Mouse (Mus musculus): Measurements from ENCODE around the gene Dgcr2. TPM values are rescaled to one million over a fixed set of nuclear protein-coding genes. Genes with fewer than 3 reads are reported as not detected.
A peak's percentile ranks its signal among the peaks of the same experiment; 100 is the strongest.

Dgcr2 gene
- polyA plus RNA-seq, 1 experiment from 2014 or later = 83.3 TPM

DNA sequence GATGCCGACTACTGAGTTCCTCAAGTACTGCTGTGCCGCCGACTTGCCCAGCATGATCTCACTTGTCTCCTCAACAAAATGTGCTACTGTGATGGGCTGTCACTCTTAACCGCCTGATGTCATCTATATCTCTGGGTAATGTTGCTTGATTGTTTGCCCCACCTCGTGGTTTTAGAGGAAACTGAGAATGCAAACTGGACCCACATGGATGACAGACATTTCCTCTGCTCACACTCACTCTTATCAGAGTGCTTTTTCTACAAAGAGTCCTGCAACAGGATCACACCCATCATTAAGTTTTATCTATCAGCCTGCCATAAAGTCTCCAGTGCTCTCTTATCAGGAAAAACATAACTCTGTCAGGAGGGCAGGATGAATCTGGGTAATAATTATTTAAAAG is 27.1 kb downstream of the Dgcr2 start:
- H3K4me2 ChIP-seq = no peak overlapping the region
- WGBS = 90% methylated on average over 5 of the region's 5 CpGs
- no peaks in the 10 kb centered on the region for H3K27me3 ChIP-seq (ENCODE audit: control insufficient read depth, insufficient read depth, low read length)
- H3K36me3 ChIP-seq (ENCODE audit: control insufficient read depth, insufficient read depth, low read length) = peaks cover 10% of the 10 kb centered on the region; the same call in 1 of the 2 replicates
- peak; percentile 44 for DNase-seq (ENCODE audit: low spot score, missing footprints)
- no peak overlapping the region for H3K9ac ChIP-seq (ENCODE audit: low read length)
- ATAC-seq (ENCODE audit: low FRiP score) = no peak
- H3K9me3 ChIP-seq (ENCODE audit: control insufficient read depth, low read length) = no peaks in the 10 kb centered on the region
- H3K4me3 ChIP-seq (ENCODE audit: low read depth, low read length) = no peak overlapping the region
- H3K27ac ChIP-seq (ENCODE audit: low read depth, low read length) = no peak overlapping the region
- H3K4me1 ChIP-seq (ENCODE audit: control insufficient read depth, insufficient read depth, low read length) = no peaks in the 10 kb centered on the region

DNA sequence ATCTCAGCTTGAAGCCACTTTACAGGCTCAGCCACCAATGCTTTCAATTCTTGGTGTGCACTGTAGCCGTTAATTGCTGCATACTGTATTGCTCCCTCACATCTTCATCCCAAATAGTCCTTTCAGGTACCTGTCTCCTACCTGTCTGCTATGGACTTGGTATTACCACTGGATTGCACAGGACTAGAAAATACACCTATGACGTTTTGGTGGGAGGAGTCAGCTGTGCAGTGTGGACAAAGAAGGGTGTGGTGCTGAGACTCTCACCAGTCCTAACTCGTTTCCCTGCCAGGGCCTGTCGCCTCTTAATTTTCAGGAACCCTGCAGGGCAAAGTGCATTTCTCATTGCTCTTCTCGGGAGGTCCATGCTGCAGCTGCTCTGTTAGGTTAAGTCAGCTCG is 32.6 kb downstream of the Dgcr2 start:
- Histone ChIP-seq H3K9ac (ENCODE audit: low read length) (no peak overlapping the region), H3K27me3 (ENCODE audit: control insufficient read depth, insufficient read depth, low read length) (no peaks in the 10 kb centered on the region), H3K27ac (ENCODE audit: low read depth, low read length) (no peak overlapping the region), H3K4me2 (no peak overlapping the region), H3K9me3 (ENCODE audit: control insufficient read depth, low read length) (no peaks in the 10 kb centered on the region), H3K4me1 (ENCODE audit: control insufficient read depth, insufficient read depth, low read length) (peaks cover 4% of the 10 kb centered on the region; the same call in 1 of the 2 replicates), H3K4me3 (ENCODE audit: low read depth, low read length) (no peak overlapping the region), H3K36me3 (ENCODE audit: control insufficient read depth, insufficient read depth, low read length) (peaks cover 4% of the 10 kb centered on the region; the same call in 1 of the 2 replicates)
- DNase-seq (ENCODE audit: low spot score, missing footprints) (no peak), ATAC-seq (ENCODE audit: low FRiP score) (no peak)
- WGBS = 82% methylated on average over 6 of the region's 6 CpGs

DNA sequence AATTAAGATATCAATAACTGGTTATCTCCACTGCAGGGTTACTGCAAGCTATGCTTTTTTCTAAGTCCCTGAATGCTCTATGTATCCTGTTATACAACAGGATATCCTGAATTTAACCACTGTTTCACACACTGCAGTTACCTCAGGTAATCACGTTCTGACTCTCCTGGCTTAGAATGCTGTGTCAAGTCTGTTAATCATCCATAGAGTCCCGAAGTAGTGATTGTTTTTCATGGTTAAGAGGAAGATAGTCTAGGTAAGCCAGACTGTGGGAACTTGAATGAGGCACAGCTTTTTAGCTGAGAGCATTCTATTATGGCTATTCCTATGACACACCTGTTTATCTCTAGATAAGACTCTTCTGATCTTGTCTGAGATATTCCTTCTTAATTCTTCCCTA is 33.1 kb downstream of the Dgcr2 start:
- peaks cover 3% of the 10 kb centered on the region; the same call in 1 of the 2 replicates for H3K36me3 ChIP-seq (ENCODE audit: control insufficient read depth, insufficient read depth, low read length)
- no peaks in the 10 kb centered on the region for H3K9me3 ChIP-seq (ENCODE audit: control insufficient read depth, low read length)
- no peak overlapping the region for H3K4me3 ChIP-seq (ENCODE audit: low read depth, low read length)
- H3K4me1 ChIP-seq (ENCODE audit: control insufficient read depth, insufficient read depth, low read length) = peaks cover 4% of the 10 kb centered on the region; the same call in 1 of the 2 replicates
- ATAC-seq (ENCODE audit: low FRiP score) = no peak
- no peak overlapping the region for H3K27ac ChIP-seq (ENCODE audit: low read depth, low read length)
- no peak for DNase-seq (ENCODE audit: low spot score, missing footprints)
- no peaks in the 10 kb centered on the region for H3K27me3 ChIP-seq (ENCODE audit: control insufficient read depth, insufficient read depth, low read length)
- 91% methylated on average over 2 of the region's 2 CpGs for WGBS
- no peak overlapping the region for H3K4me2 ChIP-seq
- H3K9ac ChIP-seq (ENCODE audit: low read length) = no peak overlapping the region

DNA sequence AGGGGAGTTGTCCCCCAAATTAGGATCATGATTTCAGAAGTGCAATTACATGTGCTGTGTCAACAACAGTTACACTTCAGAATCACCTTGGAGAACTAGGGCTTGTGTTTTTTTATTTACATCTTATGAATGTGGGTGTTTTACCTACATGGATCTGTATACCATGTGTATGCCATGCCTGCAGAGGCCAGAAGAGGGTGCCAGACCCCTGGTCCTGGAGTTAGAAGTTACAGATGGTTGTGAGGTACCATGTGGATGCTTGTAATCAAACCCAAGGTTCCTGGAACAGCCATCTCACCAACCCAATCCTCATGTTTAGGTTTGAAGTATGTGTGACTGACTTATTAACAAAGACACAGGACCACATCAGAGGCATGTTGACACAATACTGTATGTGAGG is 39.8 kb downstream of the Dgcr2 start:
- H3K4me3 ChIP-seq (ENCODE audit: low read depth, low read length) = no peak overlapping the region
- DNase-seq (ENCODE audit: low spot score, missing footprints) = no peak
- no peak overlapping the region for H3K27ac ChIP-seq (ENCODE audit: low read depth, low read length)
- no peak for ATAC-seq (ENCODE audit: low FRiP score)
- peaks cover 4% of the 10 kb centered on the region; the same call in 1 of the 2 replicates for H3K4me1 ChIP-seq (ENCODE audit: control insufficient read depth, insufficient read depth, low read length)
- no peak overlapping the region for H3K4me2 ChIP-seq
- H3K9me3 ChIP-seq (ENCODE audit: control insufficient read depth, low read length) = no peaks in the 10 kb centered on the region
- H3K36me3 ChIP-seq (ENCODE audit: control insufficient read depth, insufficient read depth, low read length) = peaks cover 24% of the 10 kb centered on the region
- H3K27me3 ChIP-seq (ENCODE audit: control insufficient read depth, insufficient read depth, low read length) = no peaks in the 10 kb centered on the region
- no peak overlapping the region for H3K9ac ChIP-seq (ENCODE audit: low read length)

DNA sequence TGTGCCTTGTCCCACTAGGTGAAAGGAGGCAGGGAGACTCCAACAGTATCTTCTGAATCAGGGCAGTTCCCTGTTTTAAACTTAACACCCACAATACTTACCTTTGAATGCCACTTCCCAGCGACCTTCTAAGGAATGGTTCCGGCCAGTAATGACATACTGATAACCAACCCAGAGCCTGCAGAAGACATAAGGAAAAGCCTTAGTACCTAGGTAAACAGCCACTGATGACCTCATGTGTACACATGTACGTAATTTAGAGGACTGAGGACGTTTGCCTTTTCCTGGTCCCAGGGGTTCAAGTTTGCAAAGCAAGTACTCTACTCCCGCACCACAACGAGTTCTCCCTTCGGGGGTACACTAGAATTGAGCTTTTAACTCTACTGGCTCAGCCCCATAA is 41.2 kb downstream of the Dgcr2 start:
- WGBS = 90% methylated on average over 7 of the region's 7 CpGs
- Histone ChIP-seq H3K4me1 (ENCODE audit: control insufficient read depth, insufficient read depth, low read length) (peaks cover under 1% of the 10 kb centered on the region; the same call in 1 of the 2 replicates), H3K9me3 (ENCODE audit: control insufficient read depth, low read length) (no peaks in the 10 kb centered on the region), H3K27ac (ENCODE audit: low read depth, low read length) (no peak overlapping the region), H3K9ac (ENCODE audit: low read length) (no peak overlapping the region), H3K36me3 (ENCODE audit: control insufficient read depth, insufficient read depth, low read length) (peaks cover 27% of the 10 kb centered on the region), H3K4me3 (ENCODE audit: low read depth, low read length) (no peak overlapping the region), H3K27me3 (ENCODE audit: control insufficient read depth, insufficient read depth, low read length) (no peaks in the 10 kb centered on the region), H3K4me2 (no peak overlapping the region)
- ATAC-seq (ENCODE audit: low FRiP score) = no peak
- no peak for DNase-seq (ENCODE audit: low spot score, missing footprints)

DNA sequence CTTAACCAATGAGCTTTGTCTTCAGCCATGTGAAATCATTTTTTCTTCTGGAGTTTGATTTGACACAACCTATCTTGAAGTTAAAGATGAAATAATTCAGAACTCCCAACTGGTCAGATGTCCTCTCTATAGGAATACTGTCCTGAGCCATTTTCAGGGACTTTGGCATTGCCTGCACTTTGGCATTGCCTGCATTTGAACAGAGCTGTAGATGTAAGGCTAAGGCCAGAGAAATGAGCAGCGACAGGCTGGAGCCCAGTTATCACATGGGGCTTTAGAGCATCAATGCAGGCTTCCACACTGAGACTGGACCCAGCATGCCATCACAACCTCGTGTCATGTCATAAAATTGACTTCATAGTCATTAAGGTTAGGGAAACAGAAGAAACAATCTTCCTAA is 45.1 kb downstream of the Dgcr2 start:
- Histone ChIP-seq H3K9me3 (ENCODE audit: control insufficient read depth, low read length) (no peaks in the 10 kb centered on the region), H3K36me3 (ENCODE audit: control insufficient read depth, insufficient read depth, low read length) (peaks cover 33% of the 10 kb centered on the region), H3K27me3 (ENCODE audit: control insufficient read depth, insufficient read depth, low read length) (no peaks in the 10 kb centered on the region), H3K27ac (ENCODE audit: low read depth, low read length) (no peak overlapping the region), H3K4me3 (ENCODE audit: low read depth, low read length) (no peak overlapping the region), H3K9ac (ENCODE audit: low read length) (no peak overlapping the region), H3K4me1 (ENCODE audit: control insufficient read depth, insufficient read depth, low read length) (no peaks in the 10 kb centered on the region), H3K4me2 (no peak overlapping the region)
- no peak for ATAC-seq (ENCODE audit: low FRiP score)
- DNase-seq (ENCODE audit: low spot score, missing footprints) = no peak
- WGBS = 92% methylated on average over 2 of the region's 2 CpGs

DNA sequence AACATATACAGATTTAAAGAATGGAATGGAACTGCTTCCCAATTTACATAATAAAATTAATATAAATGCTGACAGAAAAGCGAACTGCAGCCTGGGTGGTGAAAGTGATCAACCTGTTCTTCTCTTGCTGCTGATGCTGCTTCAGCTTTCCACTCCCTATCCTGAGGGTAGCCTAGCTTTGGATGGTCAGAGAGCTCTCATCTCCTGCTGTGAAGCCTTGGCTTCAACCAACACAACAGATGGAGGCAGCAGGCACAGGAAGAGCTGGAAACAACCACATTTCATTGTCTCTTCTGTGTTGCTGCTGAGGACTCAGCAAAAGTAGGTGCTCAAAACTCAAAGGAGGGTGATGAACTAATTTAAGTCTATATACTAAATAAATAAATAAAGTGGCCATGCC is 46.5 kb downstream of the Dgcr2 start:
- 95% methylated on average over 1 of the region's 1 CpGs for WGBS
- no peak for DNase-seq (ENCODE audit: low spot score, missing footprints)
- no peak overlapping the region for H3K4me2 ChIP-seq

DNA sequence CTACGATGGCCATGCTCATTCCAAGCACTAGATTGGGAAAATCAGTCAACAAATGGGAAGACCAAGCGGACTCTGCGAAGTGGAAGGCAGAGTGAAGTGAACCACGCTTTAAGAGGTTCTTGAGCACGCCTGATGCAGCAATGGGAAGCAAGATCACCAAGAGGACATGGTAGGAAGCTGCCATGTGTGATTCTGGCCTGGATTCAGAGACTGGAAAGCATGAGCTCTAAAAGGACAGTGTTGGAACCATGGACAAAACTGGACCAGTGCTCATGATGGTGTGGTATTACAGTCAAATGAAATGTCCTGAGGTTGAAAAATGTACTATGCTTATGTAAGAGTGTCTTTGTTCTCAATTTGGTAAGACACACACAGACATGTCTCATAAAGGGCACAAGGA is 47.0 kb downstream of the Dgcr2 start:
- H3K4me1 ChIP-seq (ENCODE audit: control insufficient read depth, insufficient read depth, low read length) = no peaks in the 10 kb centered on the region
- H3K4me3 ChIP-seq (ENCODE audit: low read depth, low read length) = no peak overlapping the region
- peaks cover 20% of the 10 kb centered on the region for H3K36me3 ChIP-seq (ENCODE audit: control insufficient read depth, insufficient read depth, low read length)
- H3K9ac ChIP-seq (ENCODE audit: low read length) = no peak overlapping the region
- H3K27ac ChIP-seq (ENCODE audit: low read depth, low read length) = no peak overlapping the region
- no peaks in the 10 kb centered on the region for H3K27me3 ChIP-seq (ENCODE audit: control insufficient read depth, insufficient read depth, low read length)
- peak; percentile 77 for DNase-seq (ENCODE audit: low spot score, missing footprints)
- WGBS = 96% methylated on average over 5 of the region's 5 CpGs
- no peak for ATAC-seq (ENCODE audit: low FRiP score)
- H3K4me2 ChIP-seq = no peak overlapping the region
- H3K9me3 ChIP-seq (ENCODE audit: control insufficient read depth, low read length) = no peaks in the 10 kb centered on the region

More for the DNA sequence above, 46.5 kb downstream of the Dgcr2 start:
- H3K9me3 ChIP-seq (ENCODE audit: control insufficient read depth, low read length) = no peaks in the 10 kb centered on the region
- peaks cover 22% of the 10 kb centered on the region for H3K36me3 ChIP-seq (ENCODE audit: control insufficient read depth, insufficient read depth, low read length)
- no peaks in the 10 kb centered on the region for H3K27me3 ChIP-seq (ENCODE audit: control insufficient read depth, insufficient read depth, low read length)
- no peak overlapping the region for H3K4me3 ChIP-seq (ENCODE audit: low read depth, low read length)
- ATAC-seq (ENCODE audit: low FRiP score) = no peak
- no peak overlapping the region for H3K9ac ChIP-seq (ENCODE audit: low read length)
- no peak overlapping the region for H3K27ac ChIP-seq (ENCODE audit: low read depth, low read length)
- no peaks in the 10 kb centered on the region for H3K4me1 ChIP-seq (ENCODE audit: control insufficient read depth, insufficient read depth, low read length)

DNA sequence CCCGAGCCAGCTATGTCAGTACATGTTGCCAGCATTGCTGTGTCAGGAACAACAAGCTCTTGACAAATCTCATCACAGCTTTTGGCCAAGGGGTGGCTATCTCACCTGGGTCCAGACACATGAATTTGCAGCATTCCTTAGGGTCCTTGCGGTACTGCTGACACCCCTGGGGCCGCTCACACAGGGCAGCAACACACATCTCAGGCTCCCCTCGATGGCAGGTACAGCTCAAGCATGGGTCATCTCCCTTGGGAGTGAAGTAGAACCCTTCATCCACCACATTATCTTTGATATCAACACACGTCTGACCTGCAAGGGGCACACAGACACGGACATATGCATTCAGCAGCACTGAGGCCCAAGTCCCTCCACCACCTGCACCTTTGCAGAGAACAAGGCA is 48.9 kb downstream of the Dgcr2 start:
- no peak overlapping the region for H3K9ac ChIP-seq (ENCODE audit: low read length)
- H3K4me3 ChIP-seq (ENCODE audit: low read depth, low read length) = no peak overlapping the region
- no peak for DNase-seq (ENCODE audit: low spot score, missing footprints)
- no peaks in the 10 kb centered on the region for H3K27me3 ChIP-seq (ENCODE audit: control insufficient read depth, insufficient read depth, low read length)
- H3K9me3 ChIP-seq (ENCODE audit: control insufficient read depth, low read length) = no peaks in the 10 kb centered on the region
- 89% methylated on average over 6 of the region's 6 CpGs for WGBS
- no peaks in the 10 kb centered on the region for H3K4me1 ChIP-seq (ENCODE audit: control insufficient read depth, insufficient read depth, low read length)
- H3K4me2 ChIP-seq = no peak overlapping the region
- H3K27ac ChIP-seq (ENCODE audit: low read depth, low read length) = no peak overlapping the region
- no peak for ATAC-seq (ENCODE audit: low FRiP score)
- peaks cover 23% of the 10 kb centered on the region for H3K36me3 ChIP-seq (ENCODE audit: control insufficient read depth, insufficient read depth, low read length)

DNA sequence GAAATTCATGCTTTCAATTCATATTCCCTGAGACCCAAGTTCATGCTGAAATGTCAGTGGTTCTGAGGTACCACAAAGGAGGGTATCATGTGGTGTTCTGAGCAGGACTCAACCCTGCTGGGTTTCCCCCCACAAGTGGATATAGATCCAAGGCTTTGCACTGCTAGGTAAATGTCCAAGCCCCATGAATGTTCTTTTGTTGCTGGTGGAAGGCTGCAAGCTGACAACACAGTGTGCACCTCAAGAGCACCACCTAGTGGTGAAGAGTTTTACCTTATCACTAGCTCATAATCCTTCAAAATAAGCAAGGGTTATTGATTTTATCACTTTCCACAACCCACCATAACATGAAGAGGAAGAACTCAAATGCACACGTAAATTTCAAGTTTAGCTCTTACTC is 49.4 kb downstream of the Dgcr2 start:
- Histone ChIP-seq H3K36me3 (ENCODE audit: control insufficient read depth, insufficient read depth, low read length) (peaks cover 28% of the 10 kb centered on the region), H3K27me3 (ENCODE audit: control insufficient read depth, insufficient read depth, low read length) (no peaks in the 10 kb centered on the region), H3K4me3 (ENCODE audit: low read depth, low read length) (no peak overlapping the region), H3K4me1 (ENCODE audit: control insufficient read depth, insufficient read depth, low read length) (no peaks in the 10 kb centered on the region), H3K4me2 (no peak overlapping the region), H3K9ac (ENCODE audit: low read length) (no peak overlapping the region), H3K9me3 (ENCODE audit: control insufficient read depth, low read length) (no peaks in the 10 kb centered on the region), H3K27ac (ENCODE audit: low read depth, low read length) (no peak overlapping the region)
- DNase-seq (ENCODE audit: low spot score, missing footprints) (peak; percentile 93), ATAC-seq (ENCODE audit: low FRiP score) (no peak)
- 28% methylated on average over 1 of the region's 1 CpGs for WGBS
